Mouse (Mus musculus) layer of hippocampus, adult 2 months (tissue): ENCODE measurements around the gene Tmod2. TPM values are rescaled to one million over a fixed set of nuclear protein-coding genes. Genes with fewer than 3 reads are reported as not detected.
"Not testable (repeated sequence)": the region's sequence is repeated elsewhere in the genome, so short reads cannot be mapped to it uniquely, and the experiment has no call there.

Source experiments
- DNase-seq, 2 experiments: peaks; one replicate each; pipeline ENCODE4 v3.0.0; 2022; ENCODE audit warnings: low spot score in 2 of 2
- H3K27ac ChIP-seq: fragments of 200-600 bp; 2 replicates; pipeline ENCODE4 v1.8.1; 2022
- H3K4me3 ChIP-seq: fragments of 200-600 bp; 2 replicates; pipeline ENCODE4 v1.8.1; 2022; ENCODE audit warnings: mild to moderate bottlenecking
- CTCF ChIP-seq: fragments of 200-600 bp; conservative IDR thresholded peaks from 2 replicates; pipeline ENCODE4 v1.8.1; 2022; ENCODE audit warnings: antibody characterized with exemption, mild to moderate bottlenecking, moderate library complexity
- total RNA-seq, 2 experiments: library from RNA; stranded (reverse); gene quantifications; 2 replicates each; pipeline ENCODE4 v1.2.3; 2021

Gene Tmod2
- total RNA-seq, 2 experiments from 2014 or later = 376 to 380 TPM

GRCm38 (mm10) chr9:75558360-75558759 lies 52.8 kb downstream of the Tmod2 start:
- no peak for DNase-seq
- no peak for TF ChIP-seq CTCF
- peak overlapping the region; percentile 81 for H3K4me3 ChIP-seq
- H3K27ac ChIP-seq = peak overlapping the region; percentile 80

GRCm38 (mm10) chr9:75553719-75554118 lies 57.4 kb downstream of the Tmod2 start:
- Histone ChIP-seq H3K4me3 (no peak overlapping the region), H3K27ac (no peak overlapping the region)
- no peak for TF ChIP-seq CTCF
- DNase-seq = no peak

GRCm38 (mm10) chr9:75551342-75551741 lies 59.8 kb downstream of the Tmod2 start:
- no peak overlapping the region for H3K4me3 ChIP-seq
- no peak overlapping the region for H3K27ac ChIP-seq
- DNase-seq = no peak
- peak; percentile 64 for TF ChIP-seq CTCF

GRCm38 (mm10) chr9:75549010-75549409 lies 62.1 kb downstream of the Tmod2 start:
- H3K27ac ChIP-seq = no peak overlapping the region

GRCm38 (mm10) chr9:75546885-75547553 lies 64.1 kb downstream of the Tmod2 start:
- DNase-seq = no peak
- H3K4me3 ChIP-seq = no peak overlapping the region
- no peak for TF ChIP-seq CTCF
- H3K27ac ChIP-seq = peak overlapping the region; percentile 50; the same call in 1 of the 2 replicates

More at GRCm38 (mm10) chr9:75549010-75549409, 62.1 kb downstream of the Tmod2 start:
- no peak for TF ChIP-seq CTCF
- DNase-seq = no peak
- H3K4me3 ChIP-seq = no peak overlapping the region

GRCm38 (mm10) chr9:75545514-75545913 lies 65.6 kb downstream of the Tmod2 start:
- Histone ChIP-seq H3K4me3 (no peak overlapping the region), H3K27ac (no peak overlapping the region)
- no peak for DNase-seq
- TF ChIP-seq CTCF = no peak

GRCm38 (mm10) chr9:75541497-75541896 lies 69.6 kb downstream of the Tmod2 start:
- H3K27ac ChIP-seq = no peak overlapping the region
- DNase-seq = no peak
- H3K4me3 ChIP-seq = no peak overlapping the region
- TF ChIP-seq CTCF = no peak

GRCm38 (mm10) chr9:75536422-75536821 lies 74.7 kb downstream of the Tmod2 start:
- DNase-seq = no peak
- Histone ChIP-seq H3K4me3 (no peak overlapping the region), H3K27ac (no peak overlapping the region)
- TF ChIP-seq CTCF = no peak

- Histone ChIP-seq H3K27ac (no peak overlapping the region), H3K4me3 (no peak overlapping the region)
- TF ChIP-seq CTCF = no peak
- no peak for DNase-seq
These were observed 76.6 kb downstream of the Tmod2 start for GRCm38 (mm10) chr9:75534431-75534962.

- H3K27ac ChIP-seq, H3K4me3 ChIP-seq, DNase-seq: not testable (repeated sequence)
These were observed 78.1 kb downstream of the Tmod2 start for GRCm38 (mm10) chr9:75532989-75533388.

GRCm38 (mm10) chr9:75532461-75532860 lies 78.7 kb downstream of the Tmod2 start:
- H3K27ac ChIP-seq = no peak overlapping the region
- no peak overlapping the region for H3K4me3 ChIP-seq
- no peak for TF ChIP-seq CTCF
- DNase-seq = no peak

GRCm38 (mm10) chr9:75529358-75529757 lies 81.8 kb downstream of the Tmod2 start:
- H3K4me3 ChIP-seq = no peak overlapping the region
- no peak for DNase-seq
- no peak for TF ChIP-seq CTCF
- H3K27ac ChIP-seq = 0 out of 2 replicates have a peak overlapping the region, but pooled peaks have one; percentile 8

- Histone ChIP-seq H3K27ac (no peak overlapping the region), H3K4me3 (no peak overlapping the region)
- DNase-seq = no peak
- no peak; the same call in 1 of the 2 replicates for TF ChIP-seq CTCF
These were observed 83.0 kb downstream of the Tmod2 start for GRCm38 (mm10) chr9:75528096-75528495.
